ENCODE assay signal across 7 mouse cellular contexts in the genomic region with DNA sequence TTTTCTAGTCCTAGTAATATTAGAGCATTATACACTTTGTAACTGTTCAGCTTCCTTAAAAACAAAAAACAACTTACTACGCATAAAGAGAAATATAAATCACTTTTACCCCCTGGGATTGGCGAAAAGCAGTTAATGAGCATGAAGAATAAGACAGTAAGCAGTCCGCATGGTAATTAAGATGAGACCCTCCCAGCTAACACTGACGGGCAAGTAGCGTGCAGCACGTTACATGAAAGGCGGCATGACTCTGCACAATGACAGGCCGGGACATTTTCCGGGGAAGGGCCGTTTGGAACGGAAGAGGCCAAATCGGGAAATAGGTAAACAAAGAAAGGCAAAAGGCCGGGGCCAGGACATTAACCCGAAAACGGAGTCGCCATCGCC. TPM values are rescaled to one million over a fixed set of nuclear protein-coding genes. Genes with fewer than 3 reads are reported as not detected.
DNase-seq lines count a peak whose midpoint lies in the region; ATAC-seq and TF ChIP-seq lines count a peak whose summit lies in the region.

No protein-coding gene starts in this region.

- H3K9me3 ChIP-seq in embryonic facial prominence, embryonic 10.5 days = no peaks in the 10 kb centered on the region
- no peaks in the 10 kb centered on the region for H3K9me3 ChIP-seq in hindbrain, embryonic 16.5 days (ENCODE audit: control insufficient read depth, low read length)
- no peaks in the 10 kb centered on the region for H3K9me3 ChIP-seq in liver, postnatal 0 days (ENCODE audit: low read length)

- DNase-seq in urinary bladder, postnatal 14 days (ENCODE audit: low spot score) = peak; percentile 89
- no peak for DNase-seq in urinary bladder, postnatal 10 days (ENCODE audit: low spot score)
- DNase-seq in embryonic facial prominence, embryonic 10.5 days (ENCODE audit: low spot score) = peak; percentile 89
- no peak for DNase-seq in liver, postnatal 0 days
- no peak for DNase-seq in thymus, postnatal 36 days

- H3K27me3 ChIP-seq in embryonic facial prominence, embryonic 10.5 days (replicated peaks; ENCODE audit: low read depth, poor library complexity, severe bottlenecking) = no peaks in the 10 kb centered on the region
- no peaks in the 10 kb centered on the region for H3K27me3 ChIP-seq in hindbrain, embryonic 16.5 days (replicated peaks; ENCODE audit: control insufficient read depth, insufficient read depth, low read length)
- no peaks in the 10 kb centered on the region for H3K27me3 ChIP-seq in liver, postnatal 0 days (ENCODE audit: insufficient read depth, low read length)

- 1% methylated on average over 17 of the region's 17 CpGs for WGBS in embryonic facial prominence, embryonic 10.5 days
- 0% methylated on average over 17 of the region's 17 CpGs for WGBS in hindbrain, embryonic 16.5 days
- WGBS in liver, postnatal 0 days (ENCODE audit: insufficient replicate concordance) = 0% methylated on average over 17 of the region's 17 CpGs

- TF ChIP-seq CTCF in liver, postnatal 0 days (IDR thresholded peaks at IDR 0.05; ENCODE audit: low read depth) = no peak

- peak overlapping the region; percentile 99 for H3K27ac ChIP-seq in embryonic facial prominence, embryonic 10.5 days (replicated peaks)
- H3K27ac ChIP-seq in hindbrain, embryonic 16.5 days (ENCODE audit: low read depth, low read length) = peak overlapping the region; percentile 100
- peak overlapping the region; percentile 98 for H3K27ac ChIP-seq in liver, postnatal 0 days (ENCODE audit: low read depth)

- H3K36me3 ChIP-seq in embryonic facial prominence, embryonic 10.5 days (replicated peaks) = peaks cover 30% of the 10 kb centered on the region
- H3K36me3 ChIP-seq in hindbrain, embryonic 16.5 days (ENCODE audit: control insufficient read depth, insufficient read depth, low read length) = peaks cover 11% of the 10 kb centered on the region
- H3K36me3 ChIP-seq in liver, postnatal 0 days (replicated peaks; ENCODE audit: insufficient read depth, low read length) = peaks cover 23% of the 10 kb centered on the region

- H3K9ac ChIP-seq in hindbrain, embryonic 16.5 days (ENCODE audit: low read depth, low read length) = peak overlapping the region; percentile 83
- H3K9ac ChIP-seq in liver, postnatal 0 days (replicated peaks) = peak overlapping the region; percentile 85

- H3K4me1 ChIP-seq in embryonic facial prominence, embryonic 10.5 days = peaks cover 32% of the 10 kb centered on the region
- peaks cover 20% of the 10 kb centered on the region for H3K4me1 ChIP-seq in hindbrain, embryonic 16.5 days (ENCODE audit: control insufficient read depth, insufficient read depth, low read depth, low read length)
- H3K4me1 ChIP-seq in liver, postnatal 0 days (ENCODE audit: insufficient read depth) = peaks cover 40% of the 10 kb centered on the region

- ATAC-seq in hindbrain, embryonic 16.5 days = peak; percentile 77
- ATAC-seq in liver, postnatal 0 days = peak; percentile 66
- peak; percentile 25 for ATAC-seq in neutrophil, adult 5-6 weeks (ENCODE audit: extremely low read depth, insufficient number of reproducible peaks, low FRiP score, poor library complexity, severe bottlenecking)

- peak overlapping the region; percentile 85 for H3K4me2 ChIP-seq in hindbrain, embryonic 16.5 days (ENCODE audit: low read length)
- H3K4me2 ChIP-seq in liver, postnatal 0 days (ENCODE audit: low read depth, low read length) = peak overlapping the region; percentile 70

- TF ChIP-seq EP300 in liver, postnatal 0 days (IDR thresholded peaks at IDR 0.05; ENCODE audit: low read depth) = peak; percentile 86

- peak overlapping the region; percentile 71 for H3K4me3 ChIP-seq in embryonic facial prominence, embryonic 10.5 days
- peak overlapping the region; percentile 70 for H3K4me3 ChIP-seq in hindbrain, embryonic 16.5 days (ENCODE audit: low read length)
- H3K4me3 ChIP-seq in liver, postnatal 0 days (ENCODE audit: low read depth, low read length) = peak overlapping the region; percentile 78

RNA-seq across cellular contexts. Expression of gene Cox20, which starts 0.9 kb away (rescaled TPM):
- 72.9 and 76.9 TPM in 2 replicates for polyA plus RNA-seq in embryonic facial prominence, embryonic 10.5 days (2016; fragmentation: Nextera tagmentation; extraction: Ambion mirVana)
- 91.0 and 97.8 TPM in 2 replicates for polyA plus RNA-seq in hindbrain, embryonic 16.5 days (2015; fragmentation: Nextera tagmentation; extraction: Ambion mirVana)
- 98.3 and 109 TPM in 2 replicates for polyA plus RNA-seq in liver, postnatal 0 days (2015; fragmentation: Nextera tagmentation; extraction: Ambion mirVana)
- 102 and 129 TPM in 2 replicates for total RNA-seq in neutrophil, adult 5-6 weeks (2017)

RNA-seq across cellular contexts. Expression of gene Hnrnpu, which starts 19.6 kb away (rescaled TPM):
- polyA plus RNA-seq in embryonic facial prominence, embryonic 10.5 days (2016; fragmentation: Nextera tagmentation; extraction: Ambion mirVana) = 455 and 483 TPM in 2 replicates
- 162 and 180 TPM in 2 replicates for polyA plus RNA-seq in hindbrain, embryonic 16.5 days (2015; fragmentation: Nextera tagmentation; extraction: Ambion mirVana)
- polyA plus RNA-seq in liver, postnatal 0 days (2015; fragmentation: Nextera tagmentation; extraction: Ambion mirVana) = 106 and 132 TPM in 2 replicates
- total RNA-seq in neutrophil, adult 5-6 weeks (2017) = 466 and 492 TPM in 2 replicates

Comparison
In these comparisons a context has a peak if more than half of its experiments do, and no peak if none do; other contexts are left out.
1. DNase-seq: peak in urinary bladder, postnatal 14 days (single experiment) and embryonic facial prominence, embryonic 10.5 days (single experiment); none in urinary bladder, postnatal 10 days (single experiment), liver, postnatal 0 days (single experiment) and thymus, postnatal 36 days (0 of 2).
2. ATAC-seq: peak in every context shown above with its lines; median percentile 77 in hindbrain, embryonic 16.5 days; 66 in liver, postnatal 0 days; 25 in neutrophil, adult 5-6 weeks.
3. Peak in every context shown above with its lines, with median percentiles within 50 percentile points of each other: H3K27ac ChIP-seq and H3K4me3 ChIP-seq.